Mouse (Mus musculus) cortical plate, adult 2 months (tissue): Measurements from ENCODE around the gene Efhd2.

ENCODE experiments used
- CTCF ChIP-seq: fragments of 200-500 bp; IDR thresholded peaks from 2 replicates; pipeline ENCODE4 v1.5.1; 2011; ENCODE audit warnings: mild to moderate bottlenecking, control low read depth, low read length; ENCODE audit not compliant: insufficient read depth; ENCODE audit errors: extremely low read depth
- POLR2A ChIP-seq: fragments of 200-500 bp; IDR thresholded peaks from 2 replicates; pipeline ENCODE4 v1.6.1; 2011; ENCODE audit warnings: mild to moderate bottlenecking, low read length, control low read depth; ENCODE audit not compliant: insufficient read depth; ENCODE audit errors: extremely low read depth

DNA sequence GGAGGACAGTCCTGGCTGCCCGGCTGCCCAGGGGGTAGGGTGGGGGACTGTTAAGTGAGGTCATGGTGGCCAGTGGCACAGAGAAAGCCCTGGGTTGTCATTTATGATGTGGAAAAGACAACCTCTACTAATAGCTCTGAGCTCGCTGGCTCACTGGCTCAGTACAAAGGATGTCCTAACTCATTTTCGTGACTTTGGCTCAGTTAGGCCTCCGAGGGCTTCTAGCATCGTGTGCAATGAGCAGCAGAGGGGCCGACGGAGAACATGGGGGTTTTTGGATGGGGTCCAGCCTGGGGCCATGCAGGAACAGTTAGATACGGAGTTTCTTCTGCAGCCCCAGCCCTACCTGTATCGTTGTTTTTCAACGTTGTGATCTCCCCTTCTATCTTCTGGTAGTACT lies 45.7 kb upstream of the Efhd2 start:
- TF ChIP-seq POLR2A (no peak), CTCF (no peak)
